Mouse (Mus musculus): ENCODE measurements at regions not wholly inside any gene's neighbourhood (a gene's known extent, or its start where the extent isn't known, plus 50 kb on each side); places are given as distances from the start of the nearest gene placed in this dataset.

GRCm38 (mm10) chr11:113016801-113017715, 235.0 kb downstream of the Sox9 start:
- peak overlapping the region; percentile 25; the same call in 1 of the 2 replicates for H3K4me2 ChIP-seq
- H3K9me3 ChIP-seq: no peaks in the 10 kb centered on the region
- H3K4me1 ChIP-seq: peaks cover 49% of the 10 kb centered on the region
- H3K9ac ChIP-seq: peak overlapping the region; percentile 2; the same call in 1 of the 2 replicates
- H3K27me3 ChIP-seq: 0 out of 2 replicates have a peak, but pooled peaks cover 3% of the 10 kb centered on the region
- H3K27ac ChIP-seq: peak overlapping the region; percentile 77
- 8% methylated on average over 7 of the region's 7 CpGs for WGBS
- ATAC-seq (ENCODE audit: low FRiP score): peak; percentile 86
- H3K4me3 ChIP-seq (replicated peaks): no peak overlapping the region
- H3K36me3 ChIP-seq (replicated peaks): no peaks in the 10 kb centered on the region

- H3K9me3 ChIP-seq: 0 out of 2 replicates have a peak, but pooled peaks cover 5% of the 10 kb centered on the region
- H3K36me3 ChIP-seq (replicated peaks): no peaks in the 10 kb centered on the region
- H3K27me3 ChIP-seq: no peaks in the 10 kb centered on the region
- H3K4me3 ChIP-seq (replicated peaks): no peak overlapping the region
- no peak overlapping the region for H3K27ac ChIP-seq
- no peak overlapping the region for H3K9ac ChIP-seq
- ATAC-seq (ENCODE audit: low FRiP score): no peak
- WGBS: 49% methylated on average over 4 of the region's 4 CpGs
- no peak overlapping the region for H3K4me2 ChIP-seq
- H3K4me1 ChIP-seq: peaks cover 18% of the 10 kb centered on the region
These were observed 239.5 kb downstream of the Sox9 start for GRCm38 (mm10) chr11:113021533-113021932.

GRCm38 (mm10) chr11:113026994-113027393, 245.0 kb downstream of the Sox9 start:
- no peaks in the 10 kb centered on the region for H3K36me3 ChIP-seq (replicated peaks)
- 0 out of 2 replicates have a peak, but pooled peaks cover 5% of the 10 kb centered on the region for H3K9me3 ChIP-seq
- peaks cover 6% of the 10 kb centered on the region; the same call in 1 of the 2 replicates for H3K4me1 ChIP-seq
- WGBS: 69% methylated on average over 6 of the region's 6 CpGs
- no peak overlapping the region for H3K4me2 ChIP-seq
- no peak for ATAC-seq (ENCODE audit: low FRiP score)
- no peak overlapping the region for H3K27ac ChIP-seq
- no peak overlapping the region for H3K4me3 ChIP-seq (replicated peaks)
- no peak overlapping the region for H3K9ac ChIP-seq
- H3K27me3 ChIP-seq: no peaks in the 10 kb centered on the region

- Histone ChIP-seq H3K4me1 (peaks cover 6% of the 10 kb centered on the region; the same call in 1 of the 2 replicates), H3K4me2 (no peak overlapping the region), H3K27ac (no peak overlapping the region), H3K4me3 (replicated peaks) (no peak overlapping the region), H3K9me3 (no peaks in the 10 kb centered on the region), H3K36me3 (replicated peaks) (no peaks in the 10 kb centered on the region), H3K9ac (no peak overlapping the region), H3K27me3 (no peaks in the 10 kb centered on the region)
- 95% methylated on average over 8 of the region's 8 CpGs for WGBS
- no peak for ATAC-seq (ENCODE audit: low FRiP score)
These were observed 246.4 kb downstream of the Sox9 start for GRCm38 (mm10) chr11:113028235-113028919.

GRCm38 (mm10) chr11:113031405-113031804, 249.4 kb downstream of the Sox9 start:
- no peak for ATAC-seq (ENCODE audit: low FRiP score)
- H3K27ac ChIP-seq: no peak overlapping the region

GRCm38 (mm10) chr11:113032487-113033228, 250.6 kb downstream of the Sox9 start:
- no peaks in the 10 kb centered on the region for H3K9me3 ChIP-seq
- peaks cover 6% of the 10 kb centered on the region; the same call in 1 of the 2 replicates for H3K4me1 ChIP-seq
- no peak overlapping the region for H3K9ac ChIP-seq
- no peaks in the 10 kb centered on the region for H3K27me3 ChIP-seq
- WGBS: 81% methylated on average over 8 of the region's 8 CpGs
- ATAC-seq (ENCODE audit: low FRiP score): no peak
- no peak overlapping the region for H3K27ac ChIP-seq
- H3K4me2 ChIP-seq: no peak overlapping the region
- H3K4me3 ChIP-seq (replicated peaks): no peak overlapping the region
- H3K36me3 ChIP-seq (replicated peaks): no peaks in the 10 kb centered on the region

More at GRCm38 (mm10) chr11:113031405-113031804, 249.4 kb downstream of the Sox9 start:
- WGBS: 53% methylated on average over 8 of the region's 8 CpGs
- H3K4me3 ChIP-seq (replicated peaks): no peak overlapping the region
- no peak overlapping the region for H3K9ac ChIP-seq
- H3K4me1 ChIP-seq: peaks cover 6% of the 10 kb centered on the region; the same call in 1 of the 2 replicates
- H3K9me3 ChIP-seq: no peaks in the 10 kb centered on the region
- no peaks in the 10 kb centered on the region for H3K27me3 ChIP-seq
- H3K4me2 ChIP-seq: no peak overlapping the region
- no peaks in the 10 kb centered on the region for H3K36me3 ChIP-seq (replicated peaks)

- H3K27ac ChIP-seq: no peak overlapping the region
- no peak overlapping the region for H3K4me3 ChIP-seq (replicated peaks)
- no peak overlapping the region for H3K4me2 ChIP-seq
- no peaks in the 10 kb centered on the region for H3K36me3 ChIP-seq (replicated peaks)
- no peak for ATAC-seq (ENCODE audit: low FRiP score)
- no peak overlapping the region for H3K9ac ChIP-seq
- no peaks in the 10 kb centered on the region for H3K27me3 ChIP-seq
- peaks cover 6% of the 10 kb centered on the region; the same call in 1 of the 2 replicates for H3K4me1 ChIP-seq
- H3K9me3 ChIP-seq: no peaks in the 10 kb centered on the region
- 96% methylated on average over 13 of the region's 13 CpGs for WGBS
These were observed 252.9 kb downstream of the Sox9 start for GRCm38 (mm10) chr11:113034911-113035310.

- WGBS: 81% methylated on average over 4 of the region's 4 CpGs
- ATAC-seq (ENCODE audit: low FRiP score): no peak
These were observed 255.7 kb downstream of the Sox9 start for GRCm38 (mm10) chr11:113037736-113038135.

GRCm38 (mm10) chr11:113042710-113043109, 260.7 kb downstream of the Sox9 start:
- Histone ChIP-seq H3K36me3 (replicated peaks) (peaks cover 4% of the 10 kb centered on the region), H3K27ac (no peak overlapping the region), H3K9ac (no peak overlapping the region), H3K4me2 (no peak overlapping the region), H3K9me3 (no peaks in the 10 kb centered on the region), H3K27me3 (no peaks in the 10 kb centered on the region), H3K4me1 (peaks cover 30% of the 10 kb centered on the region), H3K4me3 (replicated peaks) (no peak overlapping the region)
- no peak for ATAC-seq (ENCODE audit: low FRiP score)
- WGBS: 62% methylated on average over 5 of the region's 5 CpGs

More at GRCm38 (mm10) chr11:113037736-113038135, 255.7 kb downstream of the Sox9 start:
- no peak overlapping the region for H3K4me2 ChIP-seq
- no peak overlapping the region for H3K4me3 ChIP-seq (replicated peaks)
- H3K9me3 ChIP-seq: no peaks in the 10 kb centered on the region
- H3K9ac ChIP-seq: no peak overlapping the region
- H3K27me3 ChIP-seq: no peaks in the 10 kb centered on the region
- H3K4me1 ChIP-seq: no peaks in the 10 kb centered on the region
- no peaks in the 10 kb centered on the region; the same call in 1 of the 2 replicates for H3K36me3 ChIP-seq (replicated peaks)
- H3K27ac ChIP-seq: no peak overlapping the region

- Histone ChIP-seq H3K4me3 (replicated peaks) (no peak overlapping the region), H3K27me3 (no peaks in the 10 kb centered on the region), H3K4me2 (peak overlapping the region; percentile 42), H3K9me3 (no peaks in the 10 kb centered on the region), H3K9ac (peak overlapping the region; percentile 25; the same call in 1 of the 2 replicates), H3K27ac (peak overlapping the region; percentile 77), H3K36me3 (replicated peaks) (peaks cover 4% of the 10 kb centered on the region; the same call in 1 of the 2 replicates), H3K4me1 (peaks cover 37% of the 10 kb centered on the region)
- 23% methylated on average over 20 of the region's 20 CpGs for WGBS
- peak; percentile 86 for ATAC-seq (ENCODE audit: low FRiP score)
These were observed 264.4 kb downstream of the Sox9 start for GRCm38 (mm10) chr11:113046200-113047051.

- no peak for ATAC-seq (ENCODE audit: low FRiP score)
- no peak overlapping the region for H3K27ac ChIP-seq
- H3K4me2 ChIP-seq: no peak overlapping the region
- WGBS: 84% methylated on average over 7 of the region's 7 CpGs
- no peak overlapping the region for H3K4me3 ChIP-seq (replicated peaks)
- H3K27me3 ChIP-seq: no peaks in the 10 kb centered on the region
- peaks cover 4% of the 10 kb centered on the region; the same call in 1 of the 2 replicates for H3K36me3 ChIP-seq (replicated peaks)
- H3K4me1 ChIP-seq: peaks cover 37% of the 10 kb centered on the region
- no peak overlapping the region for H3K9ac ChIP-seq
- no peaks in the 10 kb centered on the region for H3K9me3 ChIP-seq
These were observed 266.1 kb downstream of the Sox9 start for GRCm38 (mm10) chr11:113048158-113048557.
